Comparison of ENCODE assay signal across 23 mouse cellular contexts in genomic region chr7:112645724-112646123, GRCm38 (mm10). TPM values are rescaled to one million over a fixed set of nuclear protein-coding genes. Genes with fewer than 3 reads are reported as not detected.
DNase-seq lines count a peak whose midpoint lies in the region; ATAC-seq and TF ChIP-seq lines count a peak whose summit lies in the region.
"Had no signal": no experiment of that assay in that cellular context is flagged by ENCODE, and none has a peak within 500 bp of the region (broad histone marks: within the 10 kb centered on the region; RNA-seq: fewer than 3 reads in every experiment).

No protein-coding gene starts in this region.

- H3K9me3 ChIP-seq in lung, postnatal 0 days (ENCODE audit: low read length), result no peaks in the 10 kb centered on the region
- H3K9me3 ChIP-seq: embryonic facial prominence, embryonic 15.5 days; heart, embryonic 15.5 days; hindbrain, embryonic 13.5 days had no signal

- WGBS in lung, postnatal 0 days, result 63% methylated on average over 2 of the region's 2 CpGs

- no peak for TF ChIP-seq CTCF in lung, postnatal 0 days (IDR thresholded peaks at IDR 0.05)

- no peaks in the 10 kb centered on the region for H3K79me2 ChIP-seq in myocyte (ENCODE audit: control insufficient read depth, insufficient read depth)

- peak; percentile 90 for TF ChIP-seq EP300 in lung, postnatal 0 days (IDR thresholded peaks at IDR 0.05)

- H3K27ac ChIP-seq in lung, postnatal 0 days (ENCODE audit: low read length), result peak overlapping the region; percentile 38; the same call in 1 of the 2 replicates
- H3K27ac ChIP-seq: embryonic facial prominence, embryonic 15.5 days; heart, adult 2 months; heart, embryonic 15.5 days; hindbrain, embryonic 13.5 days; hindbrain, postnatal 0 days had no signal

- peak; percentile 52 for ATAC-seq in lung, postnatal 0 days
- ATAC-seq: forebrain, embryonic 16.5 days; hindbrain, postnatal 0 days had no signal

- peak; percentile 81 for DNase-seq in lung, postnatal 0 days (ENCODE audit: low spot score)
- DNase-seq in lung, adult 18-20 months, result no peak
- DNase-seq in 3134 (ENCODE audit: extremely low read depth, insufficient read length, low spot score), result peak; percentile 48
- DNase-seq in NIH3T3 (ENCODE audit: low read depth), result peak; percentile 55
- DNase-seq in frontal cortex, postnatal 36 days (ENCODE audit: low spot score in 2 of 2), result no peak
- DNase-seq in urinary bladder, postnatal 14 days (ENCODE audit: low spot score), result no peak
- DNase-seq: adrenal gland, adult 2 months; adrenal gland, postnatal 36 days; cerebellum, adult 11 months; cerebellum, adult 8-10 months; cerebellum, postnatal 14 days; embryo, embryonic 11 days; gastrocnemius, postnatal 14 days; heart, adult 2 months; heart, postnatal 14 days had no signal

- no peak overlapping the region for H3K4me3 ChIP-seq in lung, postnatal 0 days (ENCODE audit: low read depth, low read length)
- H3K4me3 ChIP-seq in myocyte, result no peak overlapping the region
- H3K4me3 ChIP-seq: embryonic facial prominence, embryonic 15.5 days; heart, adult 2 months; heart, embryonic 15.5 days; hindbrain, embryonic 13.5 days had no signal

- H3K36me3 ChIP-seq in lung, postnatal 0 days (ENCODE audit: insufficient read depth, low read length), result no peaks in the 10 kb centered on the region
- no peaks in the 10 kb centered on the region for H3K36me3 ChIP-seq in myocyte (ENCODE audit: control insufficient read depth, insufficient read depth)
- H3K36me3 ChIP-seq: embryonic facial prominence, embryonic 15.5 days; G1E; heart, embryonic 15.5 days; hindbrain, embryonic 13.5 days had no signal

- H3K4me2 ChIP-seq in lung, postnatal 0 days (replicated peaks; ENCODE audit: low read depth, low read length), result no peak overlapping the region
- H3K4me2 ChIP-seq in myocyte (ENCODE audit: low read depth), result peak overlapping the region; percentile 51
- H3K4me2 ChIP-seq: embryonic facial prominence, embryonic 15.5 days; heart, embryonic 11.5 days; heart, embryonic 15.5 days; hindbrain, embryonic 13.5 days had no signal

- no peak for TF ChIP-seq POLR2A in myocyte (IDR thresholded peaks at IDR 0.05; ENCODE audit: insufficient read length, low read depth)

- H3K4me1 ChIP-seq in lung, postnatal 0 days (ENCODE audit: insufficient read depth, low read depth, low read length), result no peaks in the 10 kb centered on the region; the same call in 1 of the 2 replicates

- H3ac ChIP-seq in myocyte (ENCODE audit: control insufficient read depth, insufficient read length), result no peak overlapping the region

- H3K27me3 ChIP-seq in lung, postnatal 0 days (replicated peaks; ENCODE audit: insufficient read depth, low read length), result no peaks in the 10 kb centered on the region
- H3K27me3 ChIP-seq in myocyte (ENCODE audit: control insufficient read depth, insufficient read depth, insufficient read length), result no peaks in the 10 kb centered on the region
- H3K27me3 ChIP-seq: embryonic facial prominence, embryonic 15.5 days; heart, embryonic 15.5 days; hindbrain, embryonic 13.5 days had no signal

- H3K9ac ChIP-seq in lung, postnatal 0 days (replicated peaks; ENCODE audit: low read depth), result no peak overlapping the region
- H3K9ac ChIP-seq: embryonic facial prominence, embryonic 15.5 days; heart, embryonic 15.5 days; hindbrain, embryonic 13.5 days had no signal

TF ChIP-seq in myocyte, 11 proteins besides CTCF, POLR2A, EP300 and RAD21:
- TF ChIP-seq TCF3 (IDR thresholded peaks at IDR 0.05; ENCODE audit: insufficient read length, low read depth) (no peak), MYOG (IDR thresholded peaks at IDR 0.05; ENCODE audit: control insufficient read depth in 1 of 3, insufficient read depth in 1 of 3, insufficient read length in 2 of 3, low read depth in 2 of 3) (no peak)

RNA-seq across cellular contexts. Expression of gene Tead1, which starts 33.4 kb away (rescaled TPM):
- 23.0 and 28.8 TPM in 2 replicates for polyA plus RNA-seq in lung, postnatal 0 days (2015; fragmentation: Nextera tagmentation; extraction: Ambion mirVana)
- 18.8 TPM for polyA plus RNA-seq in myocyte (2012; fragmentation: generic; extraction: Trizol)
- polyA plus RNA-seq: G1E had no signal

Comparison
In these comparisons a context has a peak if more than half of its experiments do, and no peak if none do; other contexts are left out.
1. DNase-seq: peak in lung, postnatal 0 days (single experiment), 3134 (single experiment) and NIH3T3 (single experiment); none in lung, adult 18-20 months (0 of 2), frontal cortex, postnatal 36 days (0 of 2) and urinary bladder, postnatal 14 days (single experiment).